Mouse (Mus musculus) heart, postnatal 0 days (tissue): ENCODE data around the gene Fgfr2. TPM values are rescaled to one million over a fixed set of nuclear protein-coding genes. Genes with fewer than 3 reads are reported as not detected.
A peak's percentile ranks its signal among the peaks of the same experiment; 100 is the strongest.

ENCODE experiments used
- ATAC-seq: fragments of 200-750 bp; cut with Nextera tagmentation; 2 replicates; pipeline ENCODE4 v1.8.0; 2017; ENCODE audit warnings: low read depth, moderate number of reproducible peaks, moderate library complexity; ENCODE audit not compliant: insufficient read depth
- DNase-seq: peaks from one replicate; pipeline ENCODE4 v3.0.0-alpha.2; 2016; ENCODE audit warnings: low spot score
- H3K27ac ChIP-seq: fragments of 300-500 bp; sonication (generic); 2 replicates; pipeline ENCODE4 v1.5.1; 2014; ENCODE audit warnings: low read depth, mild to moderate bottlenecking
- H3K27me3 ChIP-seq: fragments of 300-500 bp; sonication (generic); 2 replicates; pipeline ENCODE4 v1.6.1; 2014; ENCODE audit warnings: low read length, mixed read lengths; ENCODE audit not compliant: control insufficient read depth, insufficient read depth
- H3K36me3 ChIP-seq: fragments of 300-500 bp; sonication (generic); replicated peaks from 2 replicates; pipeline ENCODE4 v1.6.1; 2014; ENCODE audit warnings: low read length, mixed read lengths; ENCODE audit not compliant: control insufficient read depth, insufficient read depth
- H3K4me1 ChIP-seq: fragments of 300-500 bp; sonication (generic); 2 replicates; pipeline ENCODE4 v1.6.1; 2014; ENCODE audit warnings: antibody characterized with exemption; ENCODE audit not compliant: control insufficient read depth, insufficient read depth
- H3K4me2 ChIP-seq: fragments of 300-500 bp; sonication (generic); 2 replicates; pipeline ENCODE4 v1.6.1; 2014; ENCODE audit warnings: low read depth, mild to moderate bottlenecking, low read length, moderate library complexity
- H3K4me3 ChIP-seq: fragments of 300-500 bp; sonication (generic); 2 replicates; pipeline ENCODE4 v1.5.1; 2014; ENCODE audit warnings: low read depth, low read length
- H3K9ac ChIP-seq: fragments of 300-500 bp; sonication (generic); replicated peaks from 2 replicates; pipeline ENCODE4 v1.6.1; 2014; ENCODE audit warnings: low read depth, low read length, mixed read lengths
- H3K9me3 ChIP-seq: fragments of 300-500 bp; sonication (generic); replicated peaks from 2 replicates; pipeline ENCODE4 v1.6.1; 2016; ENCODE audit warnings: low read length; ENCODE audit not compliant: control insufficient read depth
- CTCF ChIP-seq: IDR thresholded peaks from 2 replicates; pipeline ENCODE4 v1.5.1; 2016; ENCODE audit warnings: antibody characterized with exemption, control low read depth, low read depth
- EP300 ChIP-seq: IDR thresholded peaks from 2 replicates; pipeline ENCODE4 v1.6.1; 2016; ENCODE audit warnings: antibody characterized with exemption, low read depth
- WGBS: fragments of 180-500 bp; shearing (Covaris S2); extraction: QIAGEN DNeasy Blood & Tissue Kit; methylation state at CpG from one replicate; pipeline ENCODE4 v1.1.7; 2014; 5-methylcytosine and 5-hydroxymethylcytosine counted together
- polyA plus RNA-seq: library from polyadenylated mRNA; unstranded; fragments of >200 nt; fragmentation: Nextera tagmentation; extraction: Ambion mirVana; gene quantifications from 2 replicates; pipeline ENCODE4 v1.2.1, GENCODE M21; 2015
- total RNA-seq: library from RNA; depleted of rRNA; stranded (reverse); fragments of >200 nt; gene quantifications from 2 replicates; pipeline ENCODE4 v1.2.3, GENCODE M21; 2014; ENCODE audit warnings: low replicate concordance

Fgfr2 gene
- total and polyA plus RNA-seq, 2 experiments from 2014 or later, result 3.8 to 11.5 TPM

- H3K27me3 ChIP-seq, result no peaks in the 10 kb centered on the region
Measured at GRCm38 (mm10) chr7:132480696-132481306, 642.3 kb downstream of the Fgfr2 start.

GRCm38 (mm10) chr7:132478295-132478809, 644.8 kb downstream of the Fgfr2 start:
- Histone ChIP-seq H3K4me1 (no peaks in the 10 kb centered on the region), H3K27ac (no peak overlapping the region), H3K9me3 (no peaks in the 10 kb centered on the region), H3K4me2 (no peak overlapping the region), H3K9ac (no peak overlapping the region), H3K4me3 (no peak overlapping the region), H3K36me3 (no peaks in the 10 kb centered on the region), H3K27me3 (no peaks in the 10 kb centered on the region)
- no peak for TF ChIP-seq EP300
- TF ChIP-seq CTCF, result no peak
- DNase-seq, result no peak
- ATAC-seq, result no peak
- 77% methylated on average over 9 of the region's 9 CpGs for WGBS

More at GRCm38 (mm10) chr7:132480696-132481306, 642.3 kb downstream of the Fgfr2 start:
- no peak for DNase-seq
- no peak overlapping the region for H3K4me2 ChIP-seq
- no peaks in the 10 kb centered on the region for H3K4me1 ChIP-seq
- H3K27ac ChIP-seq, result no peak overlapping the region
- 44% methylated on average over 4 of the region's 4 CpGs for WGBS
- no peaks in the 10 kb centered on the region for H3K9me3 ChIP-seq
- no peak overlapping the region for H3K9ac ChIP-seq
- no peak for TF ChIP-seq CTCF
- TF ChIP-seq EP300, result no peak
- no peaks in the 10 kb centered on the region for H3K36me3 ChIP-seq
- ATAC-seq, result no peak
- H3K4me3 ChIP-seq, result no peak overlapping the region

DNA sequence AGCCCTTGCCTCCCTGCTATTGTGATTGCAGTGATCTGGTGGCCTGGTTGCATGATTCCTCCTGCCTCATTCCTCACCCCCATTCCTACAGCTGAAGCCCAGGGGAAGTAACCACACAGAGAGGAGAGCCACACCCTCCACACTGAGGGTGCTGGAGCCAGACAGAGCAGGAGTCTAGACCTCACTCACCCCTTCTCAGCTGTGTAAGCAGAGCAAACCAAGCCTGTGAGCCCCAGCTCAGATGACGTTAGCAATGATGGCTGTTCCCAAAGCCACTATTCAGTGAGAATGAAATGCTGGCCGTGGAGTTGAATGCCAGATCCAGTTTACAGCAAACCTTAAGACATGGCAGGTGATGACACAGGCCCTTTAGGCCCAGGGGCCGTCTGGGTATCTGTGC, 645.4 kb downstream of the Fgfr2 start:
- Histone ChIP-seq H3K4me3 (no peak overlapping the region), H3K4me2 (no peak overlapping the region), H3K36me3 (no peaks in the 10 kb centered on the region), H3K9me3 (no peaks in the 10 kb centered on the region), H3K4me1 (no peaks in the 10 kb centered on the region), H3K27ac (no peak overlapping the region), H3K27me3 (no peaks in the 10 kb centered on the region), H3K9ac (no peak overlapping the region)
- DNase-seq (no peak), ATAC-seq (no peak)
- 72% methylated on average over 3 of the region's 3 CpGs for WGBS
- TF ChIP-seq EP300 (no peak), CTCF (no peak)

DNA sequence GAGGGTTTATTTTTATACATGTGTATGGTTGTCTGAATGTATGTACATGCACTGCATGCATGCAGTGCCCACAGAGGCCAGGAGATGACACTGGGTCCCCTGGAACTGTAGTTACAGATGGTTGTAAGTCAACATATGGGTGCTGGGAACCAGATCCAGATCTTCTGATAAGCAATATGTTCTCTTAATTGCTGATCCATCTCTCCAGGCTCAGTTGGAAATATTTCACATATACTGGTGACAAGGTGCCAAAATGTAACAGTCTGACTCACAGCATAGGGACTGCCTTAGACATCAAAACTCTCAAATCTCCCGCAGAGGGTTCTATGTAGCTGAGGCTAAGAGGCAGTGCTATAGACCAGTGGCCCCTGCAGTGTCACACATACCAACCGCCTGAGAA, 646.7 kb downstream of the Fgfr2 start:
- TF ChIP-seq EP300 (no peak), CTCF (no peak)
- Histone ChIP-seq H3K4me3 (no peak overlapping the region), H3K4me1 (no peaks in the 10 kb centered on the region), H3K9ac (no peak overlapping the region), H3K27me3 (no peaks in the 10 kb centered on the region), H3K4me2 (no peak overlapping the region), H3K27ac (no peak overlapping the region), H3K9me3 (no peaks in the 10 kb centered on the region), H3K36me3 (no peaks in the 10 kb centered on the region)
- DNase-seq (no peak), ATAC-seq (no peak)
- WGBS, result 86% methylated on average over 2 of the region's 2 CpGs

- Histone ChIP-seq H3K9ac (no peak overlapping the region), H3K4me3 (no peak overlapping the region), H3K4me1 (no peaks in the 10 kb centered on the region), H3K4me2 (no peak overlapping the region), H3K27ac (no peak overlapping the region), H3K27me3 (no peaks in the 10 kb centered on the region), H3K36me3 (no peaks in the 10 kb centered on the region), H3K9me3 (no peaks in the 10 kb centered on the region)
- peak; percentile 12 for DNase-seq
- WGBS, result 18% methylated on average over 5 of the region's 5 CpGs
- peak; percentile 62 for TF ChIP-seq CTCF
- TF ChIP-seq EP300, result no peak
- no peak for ATAC-seq
Measured at GRCm38 (mm10) chr7:132475069-132475468, 648.1 kb downstream of the Fgfr2 start.

DNA sequence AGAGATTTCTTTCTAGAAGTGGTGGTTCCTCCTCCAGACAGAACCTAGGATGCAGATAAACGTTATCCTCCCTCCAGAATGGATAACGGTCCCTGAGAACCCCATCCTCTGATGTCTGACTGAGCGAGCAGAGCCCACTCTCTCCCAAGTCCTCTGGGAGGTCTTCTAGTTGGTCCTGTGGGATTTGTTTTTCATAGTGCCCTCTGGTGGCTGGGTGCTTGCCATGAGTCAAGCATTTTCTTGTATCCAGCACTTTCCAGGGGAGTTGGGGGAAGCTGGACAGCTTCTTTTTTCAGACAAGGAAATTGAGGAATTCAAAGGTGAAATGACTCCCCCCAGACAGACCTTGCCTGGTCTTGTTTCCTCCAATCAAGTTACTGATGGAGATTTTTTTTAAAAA, 651.8 kb downstream of the Fgfr2 start:
- WGBS, result 57% methylated on average over 3 of the region's 3 CpGs
- ATAC-seq (no peak), DNase-seq (peak; percentile 39)
- no peak overlapping the region for H3K9ac ChIP-seq
- no peak overlapping the region for H3K4me2 ChIP-seq
- H3K27ac ChIP-seq, result no peak overlapping the region
- no peaks in the 10 kb centered on the region for H3K4me1 ChIP-seq
- no peaks in the 10 kb centered on the region for H3K9me3 ChIP-seq
- H3K27me3 ChIP-seq, result 0 out of 2 replicates have a peak, but pooled peaks cover under 1% of the 10 kb centered on the region
- TF ChIP-seq CTCF (peak; percentile 57), EP300 (no peak)
- no peak overlapping the region for H3K4me3 ChIP-seq
- H3K36me3 ChIP-seq, result no peaks in the 10 kb centered on the region
